Mouse (Mus musculus): ENCODE measurements around the gene Adgrg4. TPM values are rescaled to one million over a fixed set of nuclear protein-coding genes. Genes with fewer than 3 reads are reported as not detected.

Gene Adgrg4
- not detected for total RNA-seq (2021)

DNA sequence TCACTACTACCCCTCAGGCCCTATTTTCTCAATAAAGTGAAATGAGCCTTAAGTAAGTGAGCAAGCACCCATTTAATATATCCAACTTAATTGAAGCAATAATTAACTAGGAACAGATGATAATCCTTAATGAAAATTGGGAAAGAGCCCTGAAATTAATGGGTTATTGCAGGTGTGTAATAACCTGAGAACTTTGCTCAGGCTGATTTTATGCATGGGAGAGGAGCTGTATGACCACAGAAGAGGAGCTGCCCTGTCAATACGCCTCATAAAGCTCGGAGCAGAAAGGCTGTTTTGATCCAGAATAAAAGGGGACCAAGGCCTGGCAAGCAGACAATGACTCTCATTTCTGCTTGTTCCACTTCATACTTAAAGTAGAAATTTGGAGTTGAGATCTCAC, at the start of gene Adgrg4:
Gene Adgrg4 (plus strand): TSS at position 301 of the 400 bp plus-strand sequence.
- no peak for DNase-seq
- intact Hi-C loops (cut with DNase I): no loop called here

DNA sequence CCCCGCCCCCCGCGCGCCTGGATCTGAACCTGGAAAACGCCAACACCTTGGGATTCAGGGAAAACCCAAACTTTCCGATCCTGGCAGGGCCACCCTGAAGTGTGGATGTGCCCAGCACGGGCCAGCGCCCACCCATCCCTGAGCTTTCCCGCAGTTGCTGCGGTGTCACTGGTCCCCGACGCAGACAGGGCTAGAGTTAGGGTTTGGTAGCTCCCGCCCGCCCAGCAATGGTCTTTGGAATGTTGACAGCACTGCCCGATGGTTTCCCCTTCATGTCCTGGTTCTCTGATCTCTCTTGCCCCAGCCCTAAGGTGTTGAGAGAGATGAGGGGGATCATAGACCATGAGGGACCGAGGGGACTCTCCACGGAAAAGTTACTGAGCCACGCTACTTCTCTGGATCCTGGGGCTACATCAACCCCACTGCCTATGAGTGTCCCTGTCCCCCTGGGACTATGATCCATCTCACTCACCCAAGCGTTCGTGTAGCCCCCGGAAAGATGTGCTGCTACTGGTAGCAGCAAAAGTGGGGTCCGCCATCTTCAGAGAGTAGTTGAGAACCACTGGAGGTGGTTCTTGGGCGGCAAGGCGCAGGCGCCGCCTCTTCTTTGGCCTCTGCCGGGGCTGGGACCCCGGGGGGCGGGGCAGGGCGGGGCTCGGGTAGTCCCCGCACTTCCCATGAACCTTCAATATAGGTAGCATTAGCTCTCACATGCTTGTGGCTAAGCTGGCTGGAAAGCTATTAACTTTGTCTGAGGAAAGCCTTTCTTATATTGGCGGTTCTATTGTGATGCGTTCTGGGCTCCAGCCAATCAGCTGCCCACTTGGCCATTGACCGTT, 48.0 kb upstream of the Adgrg4 start, which contains the start of gene Map7d3:
Gene Map7d3 (minus strand): TSS at position 562 of the 839 bp plus-strand sequence.
- DNase-seq: peak; percentile 11
- intact Hi-C loops (cut with DNase I): no loop called here

DNA sequence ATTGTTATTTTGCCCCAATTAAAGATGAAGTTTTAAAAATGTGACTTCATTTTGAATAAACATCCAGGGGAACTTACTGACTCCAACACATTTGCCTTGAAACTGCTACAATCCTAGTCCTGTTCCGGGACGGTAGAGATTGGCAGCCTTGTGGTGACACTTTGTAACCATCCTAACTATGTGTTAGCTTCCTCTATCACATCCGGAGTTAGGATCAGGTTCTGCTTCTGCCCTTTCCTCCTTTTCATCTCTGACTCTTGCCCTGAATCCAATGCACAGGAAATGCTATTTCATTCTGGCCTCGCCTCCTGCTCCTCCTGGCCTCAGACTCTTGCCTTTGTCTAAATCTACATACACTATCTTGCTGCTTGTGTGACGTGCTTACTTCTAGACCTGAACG, 42.5 kb upstream of the Adgrg4 start:
- intact Hi-C loops (cut with DNase I): no loop called here
- DNase-seq: no peak

DNA sequence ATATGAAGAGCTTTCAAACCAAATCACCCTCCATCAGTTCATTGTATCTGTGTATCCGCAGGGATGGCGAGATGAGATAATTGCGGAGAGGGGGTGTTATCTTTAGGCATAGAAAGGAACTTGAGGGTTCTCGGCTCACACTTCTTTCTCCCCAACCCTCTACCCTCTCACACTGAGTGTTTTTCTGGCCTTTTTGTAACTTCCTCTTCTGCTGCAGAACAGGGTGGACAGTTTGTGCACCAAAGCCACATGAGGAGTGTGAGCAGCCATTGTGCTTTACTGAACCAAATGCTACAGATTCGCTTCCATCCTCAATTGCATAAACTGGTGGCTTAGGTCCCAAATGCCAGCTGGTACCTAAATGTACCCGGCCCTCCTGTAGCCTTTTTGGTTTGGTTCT, 34.1 kb upstream of the Adgrg4 start:
- DNase-seq: no peak
- intact Hi-C loops (cut with DNase I): loop anchor here (5.0 kb wide), 1 partner anchor 184 kb away; no protein-coding TSS in a partner anchor

DNA sequence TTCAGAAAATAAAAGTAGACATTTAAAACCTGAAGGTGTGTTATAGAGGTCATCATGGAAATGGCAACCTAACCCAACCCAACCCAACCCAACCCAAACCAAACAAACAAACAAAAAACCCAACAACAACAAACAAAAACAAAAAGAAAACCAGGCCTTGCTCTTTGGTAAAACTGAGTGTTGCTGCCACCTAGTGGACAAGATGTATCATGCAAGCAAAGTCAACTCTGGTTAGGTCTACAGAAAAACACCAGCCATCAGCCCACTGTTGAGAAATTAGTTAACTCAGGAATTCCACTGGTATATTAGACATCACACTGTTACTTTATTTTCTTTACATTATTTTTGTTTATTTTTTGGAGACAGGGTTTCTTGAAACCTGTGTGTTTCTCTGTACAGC, 30.6 kb upstream of the Adgrg4 start:
- intact Hi-C loops (cut with DNase I): loop anchor here (5.0 kb wide), 1 partner anchor 187 kb away; no protein-coding TSS in a partner anchor
- DNase-seq: peak; percentile 3

DNA sequence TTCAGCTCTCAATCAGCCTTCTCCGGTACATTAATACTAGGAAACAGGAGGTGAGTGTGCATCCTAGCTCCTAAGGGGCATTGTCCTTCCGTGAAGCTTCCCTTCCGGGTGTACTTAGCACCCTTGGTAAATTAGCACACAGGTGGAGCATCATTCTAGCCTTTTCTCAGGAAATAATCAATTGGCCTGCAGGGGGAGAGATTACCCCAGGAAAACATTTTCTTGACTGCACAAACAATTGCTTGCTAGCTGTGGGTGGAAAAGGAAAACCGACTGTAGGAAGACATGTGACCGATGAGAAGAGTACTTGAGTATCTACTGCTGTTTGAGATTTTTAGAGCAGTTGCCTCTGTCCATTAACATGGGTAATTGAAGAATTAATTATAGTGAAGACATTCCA, 28.7 kb upstream of the Adgrg4 start:
- intact Hi-C loops (cut with DNase I): no loop called here

DNA sequence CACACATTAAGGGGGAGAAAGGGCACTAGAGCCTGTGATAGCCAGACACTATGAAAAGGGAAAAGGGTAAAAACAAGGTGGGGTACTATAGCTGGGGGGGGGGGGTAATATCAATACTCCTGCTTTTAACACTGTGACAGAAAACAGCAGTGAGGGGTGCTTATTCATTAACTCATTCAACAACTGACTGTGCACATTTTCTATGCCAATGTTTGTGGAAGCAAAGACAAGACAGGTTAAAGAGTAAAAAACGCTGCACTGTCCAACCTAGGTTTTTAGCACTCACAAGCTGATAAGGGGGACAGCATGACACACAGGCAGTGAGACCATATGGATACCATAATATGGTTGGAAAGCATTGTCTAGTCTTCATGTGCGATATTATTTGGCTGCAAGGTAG, 142.9 kb downstream of the Adgrg4 start:
- intact Hi-C loops (cut with DNase I): no loop called here
- no peak for DNase-seq

More for the DNA sequence above, 28.7 kb upstream of the Adgrg4 start:
- DNase-seq: peak; percentile 0

DNA sequence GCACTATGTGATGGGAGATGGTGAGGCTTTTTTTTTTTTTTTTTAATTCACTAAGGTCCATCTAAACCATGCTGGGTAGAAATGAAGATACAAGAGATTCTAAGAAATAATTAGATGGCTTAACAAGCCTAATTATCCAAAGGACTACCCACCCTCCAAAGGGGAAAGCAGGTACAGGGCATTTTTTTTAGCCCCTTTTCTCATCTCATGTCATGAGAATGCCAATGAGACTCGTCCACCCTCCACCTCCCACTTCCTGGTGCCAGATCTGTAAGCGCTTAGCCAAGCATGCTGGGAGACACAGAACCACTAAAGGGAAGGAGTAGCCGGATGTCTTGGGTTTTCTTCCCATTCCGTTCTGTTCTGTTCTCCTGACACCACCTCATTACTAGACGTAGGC, 172.8 kb downstream of the Adgrg4 start, which contains the start of gene Brs3:
Gene Brs3 (plus strand): TSS at position 301 of the 400 bp plus-strand sequence.
- intact Hi-C loops (cut with DNase I): no loop called here
- DNase-seq: no peak

DNA sequence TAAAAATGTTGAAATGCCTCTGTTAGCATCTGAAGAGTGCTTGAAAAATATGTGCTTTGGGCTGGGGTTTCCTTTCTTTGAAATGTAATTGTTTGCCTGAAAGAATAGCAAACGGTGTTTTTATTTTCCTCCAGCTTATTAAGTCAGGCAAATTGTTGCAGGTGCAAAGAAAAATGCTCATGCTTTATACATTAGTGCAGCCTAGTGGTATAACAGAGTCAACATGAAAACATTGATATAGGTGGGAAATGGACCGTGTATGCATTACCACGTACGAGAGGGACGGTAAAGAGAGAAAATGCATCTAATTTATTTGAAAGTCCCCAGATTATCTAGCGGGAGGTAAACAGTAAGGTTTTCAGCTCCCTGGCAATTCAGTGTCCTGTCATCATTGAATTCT, 173.9 kb downstream of the Adgrg4 start:
- intact Hi-C loops (cut with DNase I): no loop called here
- DNase-seq: no peak

Other genes with a start within 250 kb of the Adgrg4 start
- gene Fhl1, start 138.4 kb upstream of the Adgrg4 start, total RNA-seq (2021): 100 to 1,000 TPM; 153 to 169 TPM
- gene Map7d3, start 47.8 kb upstream of the Adgrg4 start, total RNA-seq (2021): under 1 TPM; 0.36 to 0.48 TPM
- under 1 TPM; 0.26 to 0.40 TPM for gene Brs3, start 172.9 kb downstream of the Adgrg4 start, total RNA-seq (2021)
- 10 to 100 TPM; 60.6 to 64.9 TPM for gene Htatsf1, start 183.4 kb downstream of the Adgrg4 start, total RNA-seq (2021)
- gene Vgll1, start 217.9 kb downstream of the Adgrg4 start, total RNA-seq (2021): not detected

All from left cerebral cortex, postnatal 4 days (tissue).